Mouse (Mus musculus) layer of hippocampus, postnatal 36 days (tissue): Measurements from ENCODE around the gene Dppa4. TPM values are rescaled to one million over a fixed set of nuclear protein-coding genes. Genes with fewer than 3 reads are reported as not detected.

Experiments used
- DNase-seq, 2 experiments: peaks; one replicate each; pipeline ENCODE4 v3.0.0; 2022
- total RNA-seq, 2 experiments: library from RNA; stranded (reverse); gene quantifications; 2 replicates each; pipeline ENCODE4 v1.2.3; 2021

The Dppa4 gene
- total RNA-seq, 2 experiments from 2014 or later = not detected

DNA sequence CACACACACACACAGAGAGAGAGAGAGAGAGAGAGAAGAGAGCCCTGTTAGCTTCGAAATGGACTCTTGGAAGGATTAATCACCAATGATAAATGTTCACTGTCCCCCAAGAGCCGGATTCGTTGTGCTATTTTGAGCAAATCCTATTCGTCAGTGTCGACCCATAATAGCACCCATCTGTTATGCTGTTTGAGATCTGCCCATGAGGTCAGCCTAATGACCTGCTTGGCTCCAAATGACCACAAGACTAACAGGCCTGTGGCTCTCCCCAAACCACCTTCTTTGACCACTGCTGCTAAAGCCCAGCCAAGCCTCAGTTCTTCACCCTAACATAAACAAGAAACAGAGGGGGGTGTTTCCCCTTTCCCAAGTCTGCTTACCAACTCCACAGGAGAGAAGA, 43.4 kb downstream of the Dppa4 start:
- no peak for DNase-seq

DNA sequence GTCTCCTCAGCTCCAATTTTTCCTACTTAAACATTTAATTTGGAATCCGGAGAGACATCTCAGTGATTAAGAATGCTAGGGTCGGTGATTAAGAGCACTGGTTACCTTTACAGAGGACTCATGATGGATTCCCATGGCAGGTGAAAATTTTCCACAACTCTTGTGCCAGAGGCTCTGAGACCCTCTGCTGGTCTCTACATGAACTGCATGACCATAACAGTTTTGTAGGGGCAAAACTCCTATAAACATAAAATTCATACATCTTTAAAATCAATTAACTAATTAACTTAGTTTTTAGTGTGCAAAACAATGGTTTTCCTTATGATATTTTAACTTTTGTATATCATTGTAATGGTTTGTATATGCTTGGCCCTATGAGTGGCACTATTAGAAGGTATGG, 44.9 kb downstream of the Dppa4 start:
- no peak for DNase-seq

DNA sequence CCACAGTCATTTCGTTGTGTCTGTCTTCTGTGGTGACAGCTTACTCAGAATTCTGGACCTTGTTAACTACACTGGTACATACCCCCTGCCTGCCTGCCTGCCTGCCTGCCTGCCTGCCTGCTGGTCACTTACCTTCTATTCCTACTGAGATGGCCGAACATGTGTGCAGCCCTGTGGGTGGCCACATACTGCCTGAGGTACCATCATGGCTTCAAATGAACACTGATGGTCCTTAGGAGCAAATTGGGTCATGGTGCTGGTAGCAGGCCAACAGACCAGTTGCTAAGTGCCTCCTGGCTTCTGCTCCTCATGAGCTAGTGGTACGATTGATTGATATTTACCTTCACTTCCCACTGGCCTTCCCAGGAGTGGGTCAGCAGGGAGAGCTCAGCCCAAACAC, 48.3 kb downstream of the Dppa4 start:
- no peak for DNase-seq

DNA sequence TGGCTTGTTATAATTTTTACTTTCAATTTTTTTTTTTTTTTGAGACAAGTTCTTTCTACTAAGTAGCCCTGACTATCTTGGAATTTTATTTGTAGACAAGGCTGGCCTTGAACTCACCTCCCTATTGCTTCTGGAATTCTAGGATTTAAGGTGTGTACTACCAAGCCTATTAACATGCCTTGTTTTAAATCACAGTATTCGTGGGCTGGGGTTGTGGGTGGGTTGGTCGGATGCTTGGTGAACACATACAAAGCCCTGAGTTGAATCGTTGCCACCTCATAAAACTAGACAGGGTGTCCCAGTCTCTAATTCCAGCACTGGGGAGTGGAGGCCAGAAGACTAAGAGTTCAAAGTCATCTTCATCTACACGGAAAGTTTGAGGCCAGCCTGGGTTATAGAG, 51.8 kb downstream of the Dppa4 start:
- no peak for DNase-seq

Other genes starting within 250 kb of the Dppa4 start
- gene Dppa2, start 20.2 kb downstream of the Dppa4 start, total RNA-seq = not detected
- gene Gm5485, start 128.7 kb downstream of the Dppa4 start, total RNA-seq = not detected
- under 1 TPM; 0.10 to 0.13 TPM for gene Morc1, start 147.5 kb downstream of the Dppa4 start, total RNA-seq